Mouse (Mus musculus) kidney, embryonic 14.5 days (tissue): ENCODE results near the gene Usp35. TPM values are rescaled to one million over a fixed set of nuclear protein-coding genes. Genes with fewer than 3 reads are reported as not detected.

Source experiments
- ATAC-seq: fragments of 200-750 bp; cut with Nextera tagmentation; 2 replicates; pipeline ENCODE4 v1.8.0; 2017; ENCODE audit warnings: moderate number of reproducible peaks, mild to moderate bottlenecking, moderate TSS enrichment, moderate library complexity; ENCODE audit not compliant: low FRiP score, low TSS enrichment
- H3K27ac ChIP-seq: fragments of 300-500 bp; sonication (generic); 2 replicates; pipeline ENCODE4 v1.5.1; 2014; ENCODE audit warnings: low read depth, mild to moderate bottlenecking, low read length, moderate library complexity, mixed read lengths
- H3K27me3 ChIP-seq: fragments of 300-500 bp; sonication (generic); 2 replicates; pipeline ENCODE4 v1.6.1; 2014; ENCODE audit warnings: mild to moderate bottlenecking, low read length; ENCODE audit not compliant: control insufficient read depth, insufficient read depth
- H3K36me3 ChIP-seq: fragments of 300-500 bp; sonication (generic); 2 replicates; pipeline ENCODE4 v1.6.1; 2014; ENCODE audit warnings: low read length, mixed read lengths; ENCODE audit not compliant: control insufficient read depth, insufficient read depth
- H3K4me1 ChIP-seq: fragments of 300-500 bp; sonication (generic); 2 replicates; pipeline ENCODE4 v1.6.1; 2014; ENCODE audit warnings: low read length, mixed read lengths; ENCODE audit not compliant: control insufficient read depth, insufficient read depth
- H3K4me2 ChIP-seq: fragments of 300-500 bp; sonication (generic); replicated peaks from 2 replicates; pipeline ENCODE4 v1.6.1; 2014; ENCODE audit warnings: low read depth, mild to moderate bottlenecking, low read length
- H3K4me3 ChIP-seq: fragments of 300-500 bp; sonication (generic); 2 replicates; pipeline ENCODE4 v1.5.1; 2014; ENCODE audit warnings: mild to moderate bottlenecking, low read length
- H3K9ac ChIP-seq: fragments of 300-500 bp; sonication (generic); 2 replicates; pipeline ENCODE4 v1.6.1; 2014; ENCODE audit warnings: low read depth, mild to moderate bottlenecking, low read length, moderate library complexity
- H3K9me3 ChIP-seq: fragments of 300-500 bp; sonication (generic); 2 replicates; pipeline ENCODE4 v1.6.1; 2016; ENCODE audit warnings: low read length; ENCODE audit not compliant: control insufficient read depth
- WGBS: fragments of 180-500 bp; shearing (Covaris S2); extraction: QIAGEN DNeasy Blood & Tissue Kit; methylation state at CpG from one replicate; pipeline ENCODE4 v1.1.7; 2014; 5-methylcytosine and 5-hydroxymethylcytosine counted together
- polyA plus RNA-seq: library from polyadenylated mRNA; unstranded; fragments of >200 nt; fragmentation: Nextera tagmentation; extraction: Ambion mirVana; gene quantifications from 2 replicates; pipeline ENCODE4 v1.2.1, GENCODE M21; 2014

Usp35 gene
- polyA plus RNA-seq, 1 experiment from 2014 or later, result 1.8 TPM

DNA sequence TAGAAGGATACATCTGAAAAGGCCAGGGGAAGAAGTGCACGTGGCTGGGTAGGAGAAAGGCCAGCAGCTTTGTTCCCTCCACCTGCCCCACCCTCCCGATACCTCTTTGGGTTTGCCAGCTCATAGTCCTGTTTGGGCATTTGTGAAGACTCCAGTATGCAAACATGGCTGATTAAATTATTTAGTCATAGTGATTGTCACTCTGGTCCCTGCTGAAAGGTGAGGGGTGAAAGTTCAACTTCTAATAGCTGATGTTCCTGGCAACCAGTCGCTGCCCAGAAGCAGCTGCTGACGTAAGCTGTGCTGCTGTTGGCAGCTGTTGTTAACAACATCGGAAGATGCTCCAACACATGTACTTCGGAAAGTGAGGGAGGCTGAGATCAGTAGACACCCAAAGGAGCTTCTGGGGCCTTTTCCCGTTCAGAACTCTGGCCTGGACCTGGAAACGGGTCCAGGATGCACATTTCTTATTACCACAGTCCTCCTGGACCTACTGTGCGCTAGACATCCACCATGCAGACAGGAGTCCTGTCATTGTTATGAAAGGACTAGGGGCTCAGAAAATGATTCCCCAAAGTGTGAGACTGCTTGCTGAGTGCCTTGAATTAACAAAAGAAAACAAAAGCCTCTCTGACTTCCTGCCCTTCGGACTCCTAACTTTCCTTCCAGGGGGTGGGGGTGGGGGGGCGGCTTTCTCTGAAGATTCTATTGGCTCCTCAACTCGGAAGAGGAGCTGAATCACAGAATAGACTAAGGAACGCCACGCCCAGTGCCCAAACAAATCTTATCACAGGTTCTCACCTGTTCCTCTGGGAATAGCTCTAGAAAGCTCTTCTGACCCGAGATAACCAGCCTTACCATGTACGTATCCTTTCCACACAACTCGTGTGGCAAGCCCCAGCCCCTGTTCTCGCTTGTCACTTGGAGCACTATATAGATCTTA, 9.4 kb upstream of the Usp35 start:
- WGBS, result 71% methylated on average over 18 of the region's 18 CpGs
- H3K36me3 ChIP-seq, result no peaks in the 10 kb centered on the region

DNA sequence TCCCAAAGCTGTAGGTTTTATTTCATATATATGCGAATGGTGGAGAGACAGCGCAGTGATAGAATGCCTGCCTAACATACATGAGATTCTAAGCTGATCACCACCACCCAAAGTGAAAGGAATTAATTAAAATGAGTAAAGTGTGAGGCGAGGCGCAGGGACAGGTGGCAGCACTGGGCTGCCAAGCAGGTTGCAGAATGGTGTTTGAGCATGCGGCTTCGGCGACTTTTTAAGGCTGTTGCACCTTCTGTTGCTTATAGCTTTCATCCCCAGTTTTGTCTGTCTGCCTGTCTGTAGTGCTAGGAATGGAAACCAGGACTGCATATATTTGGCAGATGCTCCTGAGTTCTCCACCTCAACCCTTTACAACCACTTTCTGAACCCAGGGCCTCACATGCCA, 7.8 kb upstream of the Usp35 start:
- Histone ChIP-seq H3K4me1 (no peaks in the 10 kb centered on the region), H3K36me3 (no peaks in the 10 kb centered on the region), H3K27ac (no peak overlapping the region), H3K4me2 (no peak overlapping the region), H3K4me3 (no peak overlapping the region), H3K9me3 (no peaks in the 10 kb centered on the region), H3K27me3 (no peaks in the 10 kb centered on the region), H3K9ac (no peak overlapping the region)
- ATAC-seq, result no peak
- 91% methylated on average over 7 of the region's 7 CpGs for WGBS

More for the DNA sequence above, 9.4 kb upstream of the Usp35 start:
- Histone ChIP-seq H3K4me3 (no peak overlapping the region), H3K27me3 (no peaks in the 10 kb centered on the region), H3K9me3 (no peaks in the 10 kb centered on the region), H3K9ac (no peak overlapping the region), H3K4me2 (no peak overlapping the region), H3K27ac (no peak overlapping the region), H3K4me1 (no peaks in the 10 kb centered on the region)
- ATAC-seq, result no peak

DNA sequence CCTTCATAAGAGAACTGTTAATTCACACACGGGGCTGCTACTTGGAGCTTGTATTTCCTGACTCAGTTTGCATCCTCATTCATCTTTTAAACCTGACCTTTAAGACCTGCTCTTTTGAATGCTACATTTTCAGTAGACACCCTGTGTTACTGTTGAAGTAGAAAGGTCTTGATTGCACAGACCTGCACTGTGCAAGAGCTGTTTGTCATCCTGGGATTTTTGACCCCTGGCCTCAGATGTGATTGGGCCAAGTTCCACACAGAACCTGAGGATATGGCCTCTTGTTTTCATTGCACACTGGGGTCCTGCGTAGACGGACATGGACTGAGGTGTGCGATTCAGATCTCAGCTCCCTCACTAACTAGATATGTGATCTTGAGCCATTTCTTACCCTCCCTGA, 6.8 kb upstream of the Usp35 start:
- H3K36me3 ChIP-seq, result no peaks in the 10 kb centered on the region
- 80% methylated on average over 4 of the region's 4 CpGs for WGBS
- no peak overlapping the region for H3K4me3 ChIP-seq
- H3K4me2 ChIP-seq, result no peak overlapping the region
- no peak overlapping the region for H3K9ac ChIP-seq
- no peak overlapping the region for H3K27ac ChIP-seq
- ATAC-seq, result no peak
- no peaks in the 10 kb centered on the region for H3K9me3 ChIP-seq
- H3K4me1 ChIP-seq, result no peaks in the 10 kb centered on the region
- no peaks in the 10 kb centered on the region for H3K27me3 ChIP-seq

DNA sequence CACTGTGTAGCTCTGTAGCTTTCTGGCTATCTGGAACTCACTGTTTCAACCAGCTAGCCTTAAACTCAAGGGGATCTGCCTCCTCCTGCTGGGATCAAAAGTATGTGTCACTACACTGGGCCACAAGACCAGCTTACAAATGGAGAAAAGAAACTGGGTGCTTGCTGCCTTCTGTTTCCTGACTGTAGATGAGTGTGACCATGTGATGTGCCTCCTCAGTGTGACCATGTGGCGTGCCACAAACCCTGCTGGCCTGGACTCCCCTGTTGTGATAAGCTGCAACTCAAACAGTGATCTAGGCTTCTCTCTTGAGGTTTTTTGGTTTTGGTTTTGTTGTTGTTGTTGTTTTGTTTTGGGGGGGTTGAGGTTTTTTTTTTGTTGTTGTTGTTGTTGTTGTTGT, 4.9 kb upstream of the Usp35 start:
- H3K9me3 ChIP-seq, result no peaks in the 10 kb centered on the region
- ATAC-seq, result no peak
- no peak overlapping the region for H3K4me3 ChIP-seq
- 74% methylated on average over 1 of the region's 1 CpGs for WGBS
- H3K27ac ChIP-seq, result no peak overlapping the region
- no peak overlapping the region for H3K4me2 ChIP-seq
- no peak overlapping the region for H3K9ac ChIP-seq
- H3K27me3 ChIP-seq, result no peaks in the 10 kb centered on the region
- H3K4me1 ChIP-seq, result peaks cover 6% of the 10 kb centered on the region; the same call in 1 of the 2 replicates
- H3K36me3 ChIP-seq, result no peaks in the 10 kb centered on the region

DNA sequence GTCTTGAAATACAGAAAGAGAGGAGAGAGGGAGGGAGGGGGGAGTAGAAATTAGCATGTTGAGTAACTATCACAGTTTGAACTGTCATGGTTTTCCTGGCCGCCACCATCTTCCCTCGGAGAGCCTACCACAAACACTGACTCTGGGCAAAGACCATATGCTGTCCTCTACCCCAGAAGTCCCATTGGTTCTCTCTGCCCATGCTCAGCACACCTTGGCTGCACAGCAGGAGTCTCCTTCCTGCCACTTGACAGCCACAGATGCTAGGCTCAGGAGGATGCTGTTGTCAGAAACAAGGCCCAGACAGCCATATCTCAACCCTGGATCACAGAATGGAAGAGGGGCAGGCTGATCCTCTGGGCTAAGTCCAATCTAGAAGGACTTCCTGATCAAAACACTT, 2.6 kb upstream of the Usp35 start:
- H3K27me3 ChIP-seq, result no peaks in the 10 kb centered on the region
- no peaks in the 10 kb centered on the region for H3K36me3 ChIP-seq
- peaks cover 10% of the 10 kb centered on the region for H3K4me1 ChIP-seq
- no peak overlapping the region for H3K4me2 ChIP-seq
- no peak for ATAC-seq
- H3K27ac ChIP-seq, result no peak overlapping the region
- no peak overlapping the region for H3K4me3 ChIP-seq
- 95% methylated on average over 2 of the region's 2 CpGs for WGBS
- no peak overlapping the region for H3K9ac ChIP-seq
- H3K9me3 ChIP-seq, result no peaks in the 10 kb centered on the region

DNA sequence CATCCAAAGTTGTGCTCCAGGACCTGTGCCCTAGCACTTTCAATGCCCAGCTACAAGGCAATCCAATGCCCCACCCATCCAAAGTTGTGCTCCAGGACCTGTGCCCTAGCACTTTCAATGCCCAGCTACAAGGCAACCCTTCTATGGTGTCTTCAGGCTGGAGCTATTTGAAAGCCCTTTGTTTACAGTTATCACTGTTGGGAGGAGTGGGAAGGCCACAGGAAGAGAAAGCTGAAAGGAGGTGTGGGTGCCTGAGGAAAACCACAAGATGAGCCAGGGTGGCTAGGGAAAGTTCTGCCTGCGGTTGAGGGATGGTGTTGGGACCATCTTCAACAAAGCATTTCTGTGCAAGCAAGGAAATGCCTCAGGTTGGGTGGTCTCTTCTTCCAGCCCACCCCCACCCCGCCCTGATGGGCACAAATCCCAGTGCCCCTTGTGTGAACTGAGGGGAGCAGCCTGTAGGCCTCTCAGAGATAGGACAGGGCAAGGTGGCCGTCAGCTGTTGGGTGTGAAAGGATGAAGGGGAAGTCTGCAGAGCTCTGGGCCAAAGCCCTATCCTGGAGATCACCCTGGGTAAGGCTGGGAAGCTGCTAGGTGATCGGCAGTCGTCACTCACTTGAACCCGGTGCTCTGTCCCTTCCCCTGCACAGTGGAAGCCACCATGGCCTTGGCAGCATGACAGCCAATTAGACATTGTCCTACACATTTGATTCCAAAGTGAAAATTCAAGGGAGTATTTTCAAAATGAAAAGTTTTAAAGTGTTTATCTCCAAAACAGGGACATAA, 1.5 kb upstream of the Usp35 start:
- Histone ChIP-seq H3K9me3 (no peaks in the 10 kb centered on the region), H3K36me3 (no peaks in the 10 kb centered on the region), H3K27me3 (no peaks in the 10 kb centered on the region), H3K4me1 (peaks cover 14% of the 10 kb centered on the region), H3K9ac (no peak overlapping the region), H3K27ac (no peak overlapping the region), H3K4me2 (peak overlapping the region; percentile 60; the same call in 1 of the 2 replicates), H3K4me3 (0 out of 2 replicates have a peak overlapping the region, but pooled peaks have one; percentile 86)
- 90% methylated on average over 6 of the region's 6 CpGs for WGBS
- no peak for ATAC-seq

DNA sequence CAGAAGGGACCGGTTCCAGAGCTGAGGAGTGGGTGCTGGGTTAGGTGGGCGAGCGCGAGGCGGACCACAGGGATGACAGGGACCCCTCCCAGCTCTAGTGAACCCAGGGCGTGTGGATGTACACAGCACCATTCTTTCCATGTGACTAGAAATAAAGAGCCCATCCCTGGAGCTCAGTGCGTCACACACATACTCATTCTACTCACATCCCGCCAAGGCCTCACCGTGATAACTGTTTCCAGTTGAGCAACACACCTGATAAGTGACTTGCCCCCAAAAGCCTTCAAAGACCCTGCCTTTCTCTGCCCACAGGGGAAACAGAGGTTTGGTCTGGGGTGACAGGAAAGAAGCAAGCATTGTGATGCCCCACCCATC, 834 bp upstream of the Usp35 start:
- ATAC-seq, result no peak
- Histone ChIP-seq H3K36me3 (no peaks in the 10 kb centered on the region), H3K27me3 (0 out of 2 replicates have a peak, but pooled peaks cover 1% of the 10 kb centered on the region), H3K27ac (no peak overlapping the region), H3K4me3 (peak overlapping the region; percentile 86), H3K9ac (peak overlapping the region; percentile 67; the same call in 1 of the 2 replicates), H3K4me1 (peaks cover 14% of the 10 kb centered on the region), H3K9me3 (no peaks in the 10 kb centered on the region), H3K4me2 (peak overlapping the region; percentile 60)
- whole genome bisulfite sequencing, result 3% methylated on average over 9 of the region's 9 CpGs

DNA sequence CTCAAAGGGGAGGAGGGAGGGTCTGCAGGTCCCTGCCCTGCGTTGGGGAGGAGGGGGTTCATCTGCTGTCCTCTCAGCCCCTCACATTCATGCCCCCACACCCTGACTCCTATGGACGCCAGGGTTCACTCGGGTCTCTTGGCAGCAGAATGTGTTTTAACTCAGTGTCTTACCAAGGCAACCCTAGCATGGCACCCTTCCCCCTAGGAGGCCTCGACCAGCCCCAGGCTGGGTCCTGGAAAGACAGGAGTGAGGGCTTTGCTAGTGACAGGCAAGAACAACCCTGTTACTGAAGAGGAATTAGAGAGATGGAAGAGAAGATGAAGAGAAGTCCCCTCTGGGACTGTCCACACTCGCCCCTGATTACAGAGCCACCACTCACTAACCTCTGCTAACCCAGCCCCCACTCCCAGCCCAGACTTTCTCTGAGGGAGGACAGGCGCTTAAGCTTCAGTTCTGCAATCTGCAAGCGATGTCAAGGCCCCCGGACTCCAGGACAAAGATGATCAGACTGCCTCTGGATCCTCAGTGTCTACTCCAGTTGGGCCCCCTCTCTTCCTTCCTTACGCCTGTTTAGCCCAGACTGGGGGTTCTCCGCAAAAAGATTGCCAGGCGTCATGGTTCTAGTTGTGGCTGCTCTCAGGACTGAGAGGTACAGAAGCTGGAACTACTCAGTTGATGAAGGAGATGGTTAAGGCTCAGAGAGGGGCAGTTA, 732 bp downstream of the Usp35 start:
- Histone ChIP-seq H3K36me3 (no peaks in the 10 kb centered on the region), H3K27ac (no peak overlapping the region), H3K27me3 (peaks cover 12% of the 10 kb centered on the region; the same call in 1 of the 2 replicates), H3K9ac (peak overlapping the region; percentile 67; the same call in 1 of the 2 replicates), H3K4me3 (peak overlapping the region; percentile 86), H3K4me1 (peaks cover 14% of the 10 kb centered on the region), H3K9me3 (no peaks in the 10 kb centered on the region), H3K4me2 (peak overlapping the region; percentile 78)
- ATAC-seq, result no peak
- WGBS, result 65% methylated on average over 11 of the region's 11 CpGs
